Mouse (Mus musculus) forebrain, embryonic 12.5 days (tissue): ENCODE measurements around the gene Dbh. TPM values are rescaled to one million over a fixed set of nuclear protein-coding genes. Genes with fewer than 3 reads are reported as not detected.

ENCODE experiments used
- ATAC-seq: fragments of 200-750 bp; cut with Nextera tagmentation; 2 replicates; pipeline ENCODE4 v1.8.0; 2017; ENCODE audit warnings: moderate TSS enrichment; ENCODE audit not compliant: low FRiP score
- H3K27ac ChIP-seq: fragments of 300-500 bp; sonication (generic); 2 replicates; pipeline ENCODE4 v1.5.1; 2016; ENCODE audit warnings: mild to moderate bottlenecking
- H3K27me3 ChIP-seq: fragments of 300-500 bp; sonication (generic); 2 replicates; pipeline ENCODE4 v1.6.1; 2016; ENCODE audit warnings: mild to moderate bottlenecking
- H3K36me3 ChIP-seq: fragments of 300-500 bp; sonication (generic); replicated peaks from 2 replicates; pipeline ENCODE4 v1.6.1; 2016; ENCODE audit warnings: mild to moderate bottlenecking
- H3K4me1 ChIP-seq: fragments of 300-500 bp; sonication (generic); 2 replicates; pipeline ENCODE4 v1.6.1; 2016
- H3K4me2 ChIP-seq: fragments of 300-500 bp; sonication (generic); 2 replicates; pipeline ENCODE4 v1.6.1; 2016; ENCODE audit warnings: mild to moderate bottlenecking, moderate library complexity
- H3K4me3 ChIP-seq: fragments of 300-500 bp; sonication (generic); replicated peaks from 2 replicates; pipeline ENCODE4 v1.5.1; 2016; ENCODE audit warnings: mild to moderate bottlenecking
- H3K9ac ChIP-seq: fragments of 300-500 bp; sonication (generic); 2 replicates; pipeline ENCODE4 v1.6.1; 2016; ENCODE audit warnings: mild to moderate bottlenecking
- H3K9me3 ChIP-seq: fragments of 300-500 bp; sonication (generic); 2 replicates; pipeline ENCODE4 v1.6.1; 2016
- WGBS: fragments of 180-500 bp; shearing (Covaris S2); methylation state at CpG from one replicate; pipeline ENCODE4 v1.1.7; 2016; 5-methylcytosine and 5-hydroxymethylcytosine counted together
- polyA plus RNA-seq: library from polyadenylated mRNA; unstranded; fragments of >200 nt; fragmentation: Nextera tagmentation; extraction: Ambion mirVana; gene quantifications from 2 replicates; pipeline ENCODE4 v1.2.1, GENCODE M21; 2016

The Dbh gene
- polyA plus RNA-seq, 1 experiment from 2014 or later: not detected

GRCm38 (mm10) chr2:27210255-27210654 is 45.2 kb downstream of the Dbh start:
- H3K4me2 ChIP-seq: no peak overlapping the region
- H3K9me3 ChIP-seq: no peaks in the 10 kb centered on the region
- WGBS: 61% methylated on average over 7 of the region's 7 CpGs
- no peaks in the 10 kb centered on the region for H3K27me3 ChIP-seq
- no peak overlapping the region for H3K27ac ChIP-seq
- no peaks in the 10 kb centered on the region for H3K36me3 ChIP-seq
- no peak for ATAC-seq
- no peak overlapping the region for H3K4me3 ChIP-seq
- no peaks in the 10 kb centered on the region for H3K4me1 ChIP-seq
- no peak overlapping the region for H3K9ac ChIP-seq

- no peaks in the 10 kb centered on the region for H3K4me1 ChIP-seq
- no peak overlapping the region for H3K4me3 ChIP-seq
- H3K9me3 ChIP-seq: no peaks in the 10 kb centered on the region
- 85% methylated on average over 12 of the region's 12 CpGs for WGBS
- H3K27ac ChIP-seq: no peak overlapping the region
- no peak for ATAC-seq
- H3K36me3 ChIP-seq: no peaks in the 10 kb centered on the region
- no peaks in the 10 kb centered on the region for H3K27me3 ChIP-seq
- H3K4me2 ChIP-seq: no peak overlapping the region
- no peak overlapping the region for H3K9ac ChIP-seq
Measured at GRCm38 (mm10) chr2:27210676-27211210, 45.7 kb downstream of the Dbh start.

GRCm38 (mm10) chr2:27211966-27212893 is 47.2 kb downstream of the Dbh start:
- no peak overlapping the region for H3K27ac ChIP-seq
- H3K4me1 ChIP-seq: no peaks in the 10 kb centered on the region
- ATAC-seq: no peak
- no peak overlapping the region for H3K4me2 ChIP-seq
- no peak overlapping the region for H3K9ac ChIP-seq
- 67% methylated on average over 8 of the region's 8 CpGs for WGBS
- H3K9me3 ChIP-seq: no peaks in the 10 kb centered on the region
- H3K36me3 ChIP-seq: no peaks in the 10 kb centered on the region
- H3K4me3 ChIP-seq: no peak overlapping the region
- H3K27me3 ChIP-seq: no peaks in the 10 kb centered on the region

- no peak overlapping the region for H3K27ac ChIP-seq
- WGBS: 87% methylated on average over 2 of the region's 2 CpGs
- no peak overlapping the region for H3K4me2 ChIP-seq
Measured at GRCm38 (mm10) chr2:27215537-27215936, 50.5 kb downstream of the Dbh start.

GRCm38 (mm10) chr2:27218121-27218544 is 53.1 kb downstream of the Dbh start:
- no peaks in the 10 kb centered on the region for H3K36me3 ChIP-seq
- ATAC-seq: no peak
- H3K27ac ChIP-seq: no peak overlapping the region
- no peaks in the 10 kb centered on the region for H3K4me1 ChIP-seq
- H3K4me3 ChIP-seq: no peak overlapping the region
- no peaks in the 10 kb centered on the region for H3K9me3 ChIP-seq
- no peak overlapping the region for H3K9ac ChIP-seq
- WGBS: 53% methylated on average over 2 of the region's 2 CpGs
- H3K4me2 ChIP-seq: no peak overlapping the region
- H3K27me3 ChIP-seq: no peaks in the 10 kb centered on the region

More at GRCm38 (mm10) chr2:27215537-27215936, 50.5 kb downstream of the Dbh start:
- no peak overlapping the region for H3K9ac ChIP-seq
- no peaks in the 10 kb centered on the region for H3K9me3 ChIP-seq
- no peak for ATAC-seq
- H3K4me1 ChIP-seq: no peaks in the 10 kb centered on the region
- no peak overlapping the region for H3K4me3 ChIP-seq
- H3K36me3 ChIP-seq: no peaks in the 10 kb centered on the region
- H3K27me3 ChIP-seq: no peaks in the 10 kb centered on the region

GRCm38 (mm10) chr2:27218569-27218968 is 53.5 kb downstream of the Dbh start:
- Histone ChIP-seq H3K4me2 (no peak overlapping the region), H3K4me1 (no peaks in the 10 kb centered on the region), H3K36me3 (no peaks in the 10 kb centered on the region), H3K4me3 (no peak overlapping the region), H3K9me3 (no peaks in the 10 kb centered on the region), H3K27ac (no peak overlapping the region), H3K27me3 (no peaks in the 10 kb centered on the region), H3K9ac (no peak overlapping the region)
- 92% methylated on average over 8 of the region's 8 CpGs for WGBS
- ATAC-seq: no peak

- H3K9ac ChIP-seq: no peak overlapping the region; the same call in 1 of the 2 replicates
Measured at GRCm38 (mm10) chr2:27223012-27223421, 58.0 kb downstream of the Dbh start.

GRCm38 (mm10) chr2:27226572-27226971 is 61.5 kb downstream of the Dbh start:
- no peak overlapping the region for H3K27ac ChIP-seq
- no peak overlapping the region for H3K4me2 ChIP-seq
- no peaks in the 10 kb centered on the region for H3K4me1 ChIP-seq
- H3K27me3 ChIP-seq: peaks cover 3% of the 10 kb centered on the region; the same call in 1 of the 2 replicates
- H3K9me3 ChIP-seq: no peaks in the 10 kb centered on the region
- no peak overlapping the region for H3K9ac ChIP-seq
- no peak overlapping the region for H3K4me3 ChIP-seq
- H3K36me3 ChIP-seq: no peaks in the 10 kb centered on the region
- WGBS: 71% methylated on average over 7 of the region's 7 CpGs
- no peak for ATAC-seq

More at GRCm38 (mm10) chr2:27223012-27223421, 58.0 kb downstream of the Dbh start:
- H3K4me1 ChIP-seq: no peaks in the 10 kb centered on the region
- no peak overlapping the region for H3K27ac ChIP-seq
- no peak for ATAC-seq
- no peak overlapping the region for H3K4me3 ChIP-seq
- H3K36me3 ChIP-seq: no peaks in the 10 kb centered on the region
- H3K9me3 ChIP-seq: no peaks in the 10 kb centered on the region
- WGBS: 88% methylated on average over 7 of the region's 7 CpGs
- no peak overlapping the region for H3K4me2 ChIP-seq
- no peaks in the 10 kb centered on the region for H3K27me3 ChIP-seq

- Histone ChIP-seq H3K4me3 (no peak overlapping the region), H3K9me3 (no peaks in the 10 kb centered on the region), H3K36me3 (no peaks in the 10 kb centered on the region), H3K27me3 (peaks cover 3% of the 10 kb centered on the region; the same call in 1 of the 2 replicates), H3K4me2 (no peak overlapping the region), H3K9ac (no peak overlapping the region), H3K4me1 (0 out of 2 replicates have a peak, but pooled peaks cover 3% of the 10 kb centered on the region), H3K27ac (no peak overlapping the region)
- WGBS: 79% methylated on average over 5 of the region's 5 CpGs
- no peak for ATAC-seq
Measured at GRCm38 (mm10) chr2:27228809-27229480, 63.9 kb downstream of the Dbh start.

- H3K4me1 ChIP-seq: 0 out of 2 replicates have a peak, but pooled peaks cover 3% of the 10 kb centered on the region
- no peak for ATAC-seq
- no peak overlapping the region for H3K4me2 ChIP-seq
- H3K4me3 ChIP-seq: no peak overlapping the region
- peaks cover 3% of the 10 kb centered on the region; the same call in 1 of the 2 replicates for H3K27me3 ChIP-seq
- H3K9ac ChIP-seq: no peak overlapping the region
- no peak overlapping the region for H3K27ac ChIP-seq
- WGBS: 89% methylated on average over 2 of the region's 2 CpGs
- H3K9me3 ChIP-seq: no peaks in the 10 kb centered on the region
- H3K36me3 ChIP-seq: no peaks in the 10 kb centered on the region
Measured at GRCm38 (mm10) chr2:27229481-27230105, 64.6 kb downstream of the Dbh start.

- Histone ChIP-seq H3K9ac (no peak overlapping the region), H3K9me3 (no peaks in the 10 kb centered on the region), H3K4me1 (0 out of 2 replicates have a peak, but pooled peaks cover 3% of the 10 kb centered on the region), H3K27ac (no peak overlapping the region), H3K36me3 (no peaks in the 10 kb centered on the region), H3K4me3 (no peak overlapping the region), H3K4me2 (no peak overlapping the region), H3K27me3 (peaks cover 6% of the 10 kb centered on the region; the same call in 1 of the 2 replicates)
- WGBS: 32% methylated on average over 7 of the region's 7 CpGs
- no peak for ATAC-seq
Measured at GRCm38 (mm10) chr2:27232376-27232775, 67.3 kb downstream of the Dbh start.
